Mouse (Mus musculus) forebrain, embryonic 11.5 days (tissue): ENCODE results near the gene Mapk8ip3. TPM values are rescaled to one million over a fixed set of nuclear protein-coding genes. Genes with fewer than 3 reads are reported as not detected.

ENCODE experiments used
- ATAC-seq: fragments of 200-750 bp; cut with Nextera tagmentation; replicated peaks from 2 replicates; pipeline ENCODE4 v1.8.0; 2017; ENCODE audit warnings: moderate TSS enrichment; ENCODE audit not compliant: low FRiP score
- DNase-seq: peaks from one replicate; pipeline ENCODE4 v3.0.0-alpha.2; 2017; ENCODE audit warnings: low spot score
- H3K27ac ChIP-seq: fragments of 300-500 bp; sonication (generic); 2 replicates; pipeline ENCODE4 v1.5.1; 2014; ENCODE audit warnings: low read depth, low read length
- H3K27me3 ChIP-seq: fragments of 300-500 bp; sonication (generic); 2 replicates; pipeline ENCODE4 v1.6.1; 2014; ENCODE audit warnings: mild to moderate bottlenecking, low read length, mixed read lengths; ENCODE audit not compliant: control insufficient read depth, insufficient read depth
- H3K36me3 ChIP-seq: fragments of 300-500 bp; sonication (generic); 2 replicates; pipeline ENCODE4 v1.6.1; 2014; ENCODE audit warnings: mild to moderate bottlenecking, low read length, moderate library complexity, mixed read lengths; ENCODE audit not compliant: control insufficient read depth, insufficient read depth
- H3K4me1 ChIP-seq: fragments of 300-500 bp; sonication (generic); replicated peaks from 2 replicates; pipeline ENCODE4 v1.6.1; 2014; ENCODE audit warnings: low read length, mixed read lengths; ENCODE audit not compliant: control insufficient read depth, insufficient read depth
- H3K4me2 ChIP-seq: fragments of 300-500 bp; sonication (generic); 2 replicates; pipeline ENCODE4 v1.6.1; 2014; ENCODE audit warnings: low read depth, mild to moderate bottlenecking, low read length, moderate library complexity, mixed read lengths; ENCODE audit not compliant: severe bottlenecking
- H3K4me3 ChIP-seq: fragments of 300-500 bp; sonication (generic); 2 replicates; pipeline ENCODE4 v1.5.1; 2014; ENCODE audit warnings: low read depth, low read length
- H3K9ac ChIP-seq: fragments of 300-500 bp; sonication (generic); 2 replicates; pipeline ENCODE4 v1.6.1; 2014; ENCODE audit warnings: low read length
- H3K9me3 ChIP-seq: fragments of 300-500 bp; sonication (generic); 2 replicates; pipeline ENCODE4 v1.6.1; 2016; ENCODE audit warnings: low read length, mixed read lengths; ENCODE audit not compliant: control insufficient read depth
- WGBS: fragments of 180-500 bp; shearing (Covaris S2); extraction: QIAGEN DNeasy Blood & Tissue Kit; methylation state at CpG from one replicate; pipeline ENCODE4 v1.1.7; 2014; 5-methylcytosine and 5-hydroxymethylcytosine counted together
- polyA plus RNA-seq: library from polyadenylated mRNA; unstranded; fragments of >200 nt; fragmentation: Nextera tagmentation; extraction: Ambion mirVana; gene quantifications from 2 replicates; pipeline ENCODE4 v1.2.1, GENCODE M21; 2014

The Mapk8ip3 gene
- polyA plus RNA-seq, 1 experiment from 2014 or later: 56.8 TPM

- no peak overlapping the region for H3K27ac ChIP-seq
- peaks cover 11% of the 10 kb centered on the region; the same call in 1 of the 2 replicates for H3K4me1 ChIP-seq
- peak overlapping the region; percentile 53 for H3K9ac ChIP-seq
- peak overlapping the region; percentile 87 for H3K4me3 ChIP-seq
- peak overlapping the region; percentile 88 for H3K4me2 ChIP-seq
- H3K27me3 ChIP-seq: no peaks in the 10 kb centered on the region
- ATAC-seq: no peak
- WGBS: 26% methylated on average over 22 of the region's 22 CpGs
- no peak for DNase-seq
- peaks cover 1% of the 10 kb centered on the region; the same call in 1 of the 2 replicates for H3K36me3 ChIP-seq
- H3K9me3 ChIP-seq: no peaks in the 10 kb centered on the region
Observed at GRCm38 (mm10) chr17:24885356-24886133, 51.2 kb downstream of the Mapk8ip3 start.

DNA sequence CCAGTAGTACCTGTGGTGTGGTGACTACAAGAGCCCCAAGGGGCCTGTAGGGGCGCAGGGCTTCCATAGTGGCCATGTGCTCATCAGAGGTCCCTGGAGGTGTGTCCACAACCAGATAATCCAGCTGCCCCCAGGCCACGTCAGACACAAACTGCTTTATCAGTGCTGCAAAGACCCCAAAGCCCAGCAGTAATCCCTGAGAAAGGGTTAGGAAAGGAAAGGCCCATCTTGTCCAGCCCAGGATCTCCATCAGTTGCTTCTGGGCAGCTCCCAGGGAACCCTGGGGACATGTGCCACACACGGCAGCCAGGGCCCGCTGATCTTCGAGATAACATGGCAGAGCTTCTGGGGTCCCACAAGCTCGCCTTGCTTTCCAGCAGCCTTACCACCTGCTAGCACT, 52.4 kb downstream of the Mapk8ip3 start:
- Histone ChIP-seq H3K4me1 (peaks cover 11% of the 10 kb centered on the region; the same call in 1 of the 2 replicates), H3K36me3 (no peaks in the 10 kb centered on the region), H3K4me2 (no peak overlapping the region), H3K9me3 (no peaks in the 10 kb centered on the region), H3K9ac (no peak overlapping the region), H3K27ac (no peak overlapping the region), H3K27me3 (no peaks in the 10 kb centered on the region), H3K4me3 (no peak overlapping the region)
- DNase-seq (no peak), ATAC-seq (no peak)
- 86% methylated on average over 6 of the region's 6 CpGs for WGBS

DNA sequence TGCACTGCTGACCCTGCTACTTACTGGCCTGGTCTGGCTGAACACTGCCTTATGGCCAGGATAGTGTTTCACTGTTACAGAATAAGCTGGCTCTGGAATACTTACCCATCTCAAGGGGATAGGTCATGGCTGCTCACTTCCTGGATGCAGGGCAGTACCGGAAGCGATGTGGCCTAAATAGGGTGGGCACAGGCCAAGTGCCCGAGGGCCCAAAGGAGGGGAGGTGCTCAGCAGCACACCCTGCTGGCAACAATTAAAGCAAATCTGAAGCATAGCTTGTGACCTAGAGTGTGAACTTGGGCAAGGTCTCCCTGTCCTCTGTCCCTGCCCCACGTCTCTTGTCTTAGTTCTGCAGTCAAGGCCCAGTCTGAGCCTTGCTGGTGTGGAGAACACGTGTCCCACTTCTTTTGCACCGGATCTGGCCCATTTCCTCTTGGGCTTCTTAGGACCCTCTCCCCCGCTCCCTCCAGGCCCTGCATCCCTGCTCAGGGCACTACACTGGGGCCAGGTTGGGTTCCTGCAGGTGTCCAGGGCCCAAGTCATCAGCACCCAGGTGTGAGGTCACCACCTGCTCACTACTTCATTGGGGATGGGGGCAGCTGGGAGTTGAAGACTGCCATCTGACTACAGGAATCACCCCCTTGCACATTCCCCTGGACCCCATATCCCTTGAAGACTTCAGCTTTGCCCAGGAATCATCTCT, 54.9 kb downstream of the Mapk8ip3 start:
- no peaks in the 10 kb centered on the region for H3K9me3 ChIP-seq
- no peak overlapping the region for H3K4me3 ChIP-seq
- 64% methylated on average over 7 of the region's 7 CpGs for WGBS
- H3K27ac ChIP-seq: no peak overlapping the region
- H3K27me3 ChIP-seq: no peaks in the 10 kb centered on the region
- peaks cover 8% of the 10 kb centered on the region; the same call in 1 of the 2 replicates for H3K4me1 ChIP-seq
- ATAC-seq: no peak
- DNase-seq: no peak
- H3K4me2 ChIP-seq: no peak overlapping the region
- no peak overlapping the region for H3K9ac ChIP-seq
- H3K36me3 ChIP-seq: no peaks in the 10 kb centered on the region

DNA sequence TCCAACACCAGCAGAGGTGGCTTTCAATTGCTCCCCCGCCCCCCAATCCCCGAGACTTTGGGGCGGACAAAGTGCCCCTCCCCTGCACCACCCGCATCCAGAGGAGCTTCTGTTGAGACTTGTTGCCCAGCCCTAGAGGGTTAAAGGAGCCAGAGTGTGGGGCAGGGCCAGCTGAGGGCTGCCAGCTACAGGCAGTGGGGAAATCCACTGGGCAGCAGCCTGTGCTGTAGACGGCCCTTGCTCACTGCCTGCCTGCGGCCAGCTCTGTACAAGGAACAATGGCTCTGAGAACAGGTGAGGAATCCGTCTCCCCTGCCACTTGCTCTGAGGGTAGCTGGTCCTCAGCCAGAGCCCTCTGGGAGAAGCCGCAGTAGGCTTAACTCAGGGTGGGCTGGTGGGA, 58.2 kb downstream of the Mapk8ip3 start:
- no peaks in the 10 kb centered on the region for H3K27me3 ChIP-seq
- no peak overlapping the region for H3K27ac ChIP-seq
- no peak overlapping the region for H3K4me2 ChIP-seq
- ATAC-seq: no peak
- WGBS: 78% methylated on average over 8 of the region's 8 CpGs
- H3K9me3 ChIP-seq: no peaks in the 10 kb centered on the region
- H3K4me1 ChIP-seq: no peaks in the 10 kb centered on the region
- H3K9ac ChIP-seq: no peak overlapping the region
- no peaks in the 10 kb centered on the region for H3K36me3 ChIP-seq
- no peak for DNase-seq
- no peak overlapping the region for H3K4me3 ChIP-seq

DNA sequence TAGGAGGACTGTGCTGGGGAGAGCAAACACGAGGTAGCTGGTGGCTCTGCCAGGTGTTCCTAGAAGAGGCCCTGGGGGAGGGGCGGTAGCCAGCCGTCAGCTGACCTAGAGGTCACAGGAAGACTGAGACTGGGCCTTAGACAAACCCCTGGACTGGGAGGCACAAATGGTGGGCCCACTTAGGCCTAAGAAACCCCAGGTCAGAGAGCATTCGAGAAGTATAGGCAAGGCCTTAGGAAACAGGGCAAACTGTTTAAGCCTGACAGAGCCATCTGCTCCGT, 58.7 kb downstream of the Mapk8ip3 start:
- Histone ChIP-seq H3K27ac (no peak overlapping the region), H3K4me1 (no peaks in the 10 kb centered on the region), H3K9ac (no peak overlapping the region), H3K4me3 (no peak overlapping the region), H3K27me3 (no peaks in the 10 kb centered on the region), H3K36me3 (no peaks in the 10 kb centered on the region), H3K4me2 (no peak overlapping the region), H3K9me3 (no peaks in the 10 kb centered on the region)
- 40% methylated on average over 5 of the region's 5 CpGs for WGBS
- DNase-seq: no peak
- ATAC-seq: no peak

DNA sequence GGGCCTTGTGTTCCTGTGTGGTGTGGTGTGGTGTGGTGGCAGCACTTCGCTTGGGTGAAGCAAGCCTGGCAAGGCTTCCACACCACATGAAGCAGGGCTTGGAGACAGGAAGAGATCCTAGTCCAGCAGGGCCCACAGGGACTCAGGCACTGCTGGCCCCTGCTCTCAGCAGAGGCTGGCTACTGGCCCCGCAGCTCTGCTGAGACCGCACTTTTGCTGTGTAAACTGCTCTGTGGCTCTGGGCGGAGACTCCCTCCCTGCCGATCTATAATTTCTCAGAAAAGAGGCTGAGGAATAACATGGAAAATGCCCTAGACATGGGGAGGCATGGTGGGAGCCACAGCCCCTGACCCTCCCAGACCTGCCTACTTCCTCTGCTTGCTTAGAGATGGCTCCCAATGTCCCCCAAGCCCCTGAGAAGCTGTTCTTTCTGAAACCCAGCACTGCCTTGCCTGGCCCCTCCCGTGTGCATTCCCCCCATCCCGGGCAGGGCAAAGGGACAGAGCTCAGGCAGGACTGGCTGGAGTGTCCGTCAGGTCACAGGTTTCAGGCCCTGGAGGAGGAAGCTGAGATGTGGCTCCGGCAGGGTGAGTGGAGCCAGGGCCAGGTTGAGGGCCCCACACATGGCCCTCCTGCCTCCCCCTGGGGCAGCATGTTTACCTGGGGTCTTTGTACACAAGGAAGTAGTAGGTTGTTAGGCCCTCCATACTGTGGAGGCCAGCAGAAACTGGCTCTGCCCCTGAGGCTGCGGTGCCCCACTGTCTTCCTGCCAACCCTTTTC, 59.3 kb downstream of the Mapk8ip3 start:
- Histone ChIP-seq H3K36me3 (no peaks in the 10 kb centered on the region), H3K9me3 (no peaks in the 10 kb centered on the region), H3K27ac (no peak overlapping the region), H3K9ac (no peak overlapping the region), H3K4me2 (no peak overlapping the region), H3K27me3 (no peaks in the 10 kb centered on the region), H3K4me1 (no peaks in the 10 kb centered on the region), H3K4me3 (no peak overlapping the region)
- DNase-seq (no peak), ATAC-seq (no peak)
- WGBS: 69% methylated on average over 10 of the region's 10 CpGs

- Histone ChIP-seq H3K27ac (no peak overlapping the region), H3K4me1 (no peaks in the 10 kb centered on the region), H3K9me3 (no peaks in the 10 kb centered on the region), H3K27me3 (no peaks in the 10 kb centered on the region), H3K9ac (no peak overlapping the region), H3K36me3 (no peaks in the 10 kb centered on the region), H3K4me3 (no peak overlapping the region), H3K4me2 (no peak overlapping the region)
- DNase-seq: no peak
- no peak for ATAC-seq
- 82% methylated on average over 8 of the region's 8 CpGs for WGBS
Observed at GRCm38 (mm10) chr17:24874989-24875388, 61.8 kb downstream of the Mapk8ip3 start.

DNA sequence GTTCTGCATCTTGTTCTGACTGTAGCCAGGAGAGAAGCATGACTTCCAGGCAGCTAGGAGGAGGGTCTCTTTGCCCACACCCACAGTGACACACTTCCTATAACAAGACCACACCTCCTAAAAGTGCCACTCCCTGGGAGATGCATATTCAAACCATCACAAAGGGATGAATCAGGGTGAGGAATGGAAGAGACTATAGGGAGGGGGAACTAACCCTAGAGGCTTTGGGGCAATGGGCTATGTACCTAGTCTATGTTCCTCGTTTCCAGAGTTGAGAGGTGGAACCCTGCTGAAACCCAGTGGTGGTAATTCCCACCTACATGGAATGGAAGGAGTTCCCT, 62.4 kb downstream of the Mapk8ip3 start:
- Histone ChIP-seq H3K4me2 (no peak overlapping the region), H3K27ac (no peak overlapping the region), H3K36me3 (no peaks in the 10 kb centered on the region), H3K9me3 (no peaks in the 10 kb centered on the region), H3K4me3 (no peak overlapping the region), H3K9ac (no peak overlapping the region), H3K27me3 (no peaks in the 10 kb centered on the region), H3K4me1 (no peaks in the 10 kb centered on the region)
- 81% methylated on average over 1 of the region's 1 CpGs for WGBS
- ATAC-seq: no peak
- DNase-seq: no peak
